Mouse (Mus musculus) testis, postnatal 14 days (tissue): ENCODE data around the gene Armc12.
A peak's percentile ranks its signal among the peaks of the same experiment; 100 is the strongest.

Source experiments
- DNase-seq: peaks from one replicate; pipeline ENCODE4 v3.0.0; 2021; ENCODE audit warnings: low spot score

Armc12 gene

DNA sequence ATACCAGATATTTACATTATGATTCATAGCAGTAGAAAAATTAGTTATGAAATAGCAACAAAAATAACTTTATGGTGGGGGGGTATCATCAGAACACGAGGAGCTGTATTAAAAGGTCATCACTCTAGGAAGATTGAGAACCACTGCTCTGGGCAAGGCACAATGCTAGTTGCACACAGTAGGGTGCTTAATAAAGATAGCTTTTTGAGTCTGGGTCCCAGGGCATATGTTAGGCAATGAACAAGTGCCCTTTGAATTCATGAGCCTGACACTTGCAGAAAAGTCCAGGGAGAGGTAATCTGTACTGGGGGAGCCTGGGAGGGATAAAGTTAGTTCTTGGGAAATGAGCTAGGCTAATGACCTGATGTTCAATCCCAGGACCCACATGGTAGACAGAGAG is 17.3 kb upstream of the Armc12 start:
- no peak for DNase-seq

DNA sequence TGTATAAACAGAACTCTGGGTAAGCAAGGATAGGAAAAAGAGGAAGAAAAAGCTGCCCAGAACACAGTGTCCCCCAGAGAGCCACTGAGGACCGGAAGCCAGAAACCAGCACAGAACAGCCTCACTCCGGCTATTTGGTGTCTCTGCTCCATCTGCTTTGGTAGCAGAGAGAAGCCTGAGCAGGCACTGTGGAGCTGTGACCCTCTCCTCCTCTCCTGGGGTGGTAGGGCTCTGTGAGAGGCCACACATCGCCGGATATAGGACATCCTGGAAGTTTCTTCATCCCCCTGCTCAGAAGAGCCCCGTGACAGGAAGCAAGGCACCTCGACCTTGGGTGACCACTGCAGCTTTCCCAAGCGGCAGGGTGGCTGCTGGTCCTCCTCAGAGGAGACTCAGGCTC is 16.8 kb upstream of the Armc12 start:
- no peak for DNase-seq

GRCm38 (mm10) chr17:28514555-28514954 is 16.1 kb upstream of the Armc12 start:
- no peak for DNase-seq

- peak; percentile 83 for DNase-seq
These were observed 14.9 kb upstream of the Armc12 start for GRCm38 (mm10) chr17:28515431-28516341.

DNA sequence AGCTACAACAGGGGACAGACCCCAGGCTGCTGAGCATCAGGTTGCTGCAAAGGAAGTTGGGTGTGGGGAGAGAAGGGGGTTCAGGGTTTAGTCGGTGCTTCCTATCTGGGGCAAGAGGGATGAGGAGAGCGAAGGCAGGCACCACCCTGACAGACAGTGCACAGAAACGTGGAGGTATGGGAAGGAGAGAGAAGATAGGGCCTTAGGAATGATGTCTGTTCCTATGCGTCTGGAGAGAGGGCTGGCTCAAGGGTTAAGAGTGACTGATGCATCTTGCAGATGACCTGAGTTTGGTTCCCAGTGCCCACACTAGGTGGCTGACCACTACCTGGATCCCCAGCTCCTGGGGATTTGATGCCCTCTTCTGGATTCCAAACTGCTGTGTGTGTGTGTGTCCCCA is 13.7 kb upstream of the Armc12 start:
- no peak for DNase-seq

GRCm38 (mm10) chr17:28517441-28517955 is 13.1 kb upstream of the Armc12 start, which contains the start of gene Fkbp5:
Gene Fkbp5, minus strand, starts transcription at chr17:28517527.
- DNase-seq: peak; percentile 78

DNA sequence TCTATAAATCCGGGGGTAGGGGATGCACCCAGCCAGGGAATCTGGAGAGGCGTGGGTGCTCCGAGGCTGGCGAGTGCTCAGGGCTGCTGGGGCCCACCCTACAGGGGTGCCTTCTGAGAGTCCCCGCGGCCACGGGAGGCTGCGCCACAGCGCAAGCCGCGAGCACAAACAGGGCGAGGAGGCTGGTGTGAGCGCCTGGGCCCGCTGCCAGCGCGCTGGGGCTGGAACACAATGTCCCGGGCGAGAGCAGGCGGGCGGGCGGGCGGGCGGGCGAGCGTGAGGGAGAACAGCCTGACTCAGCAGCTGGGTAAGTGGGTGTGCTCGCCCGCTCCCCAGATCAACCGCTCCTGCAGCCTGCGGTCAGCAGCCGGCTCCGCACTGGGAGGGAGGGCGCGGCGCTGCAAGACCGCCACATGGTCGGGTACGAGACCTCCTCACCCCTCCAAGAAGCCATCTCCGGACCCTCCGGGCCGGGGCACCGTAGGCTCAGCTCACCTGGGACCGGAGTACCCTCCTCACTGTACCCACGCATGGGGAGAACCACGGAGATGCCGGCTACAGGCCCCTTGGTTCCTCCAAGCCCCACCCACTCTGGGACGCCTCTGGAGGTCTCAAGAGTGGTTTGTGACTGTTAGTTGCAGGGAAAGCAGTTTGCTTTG is 12.5 kb upstream of the Armc12 start:
- peak; percentile 88 for DNase-seq

- DNase-seq: no peak
These were observed 12.0 kb upstream of the Armc12 start for GRCm38 (mm10) chr17:28518615-28519071.

GRCm38 (mm10) chr17:28519827-28520226 is 10.8 kb upstream of the Armc12 start:
- DNase-seq: no peak

DNA sequence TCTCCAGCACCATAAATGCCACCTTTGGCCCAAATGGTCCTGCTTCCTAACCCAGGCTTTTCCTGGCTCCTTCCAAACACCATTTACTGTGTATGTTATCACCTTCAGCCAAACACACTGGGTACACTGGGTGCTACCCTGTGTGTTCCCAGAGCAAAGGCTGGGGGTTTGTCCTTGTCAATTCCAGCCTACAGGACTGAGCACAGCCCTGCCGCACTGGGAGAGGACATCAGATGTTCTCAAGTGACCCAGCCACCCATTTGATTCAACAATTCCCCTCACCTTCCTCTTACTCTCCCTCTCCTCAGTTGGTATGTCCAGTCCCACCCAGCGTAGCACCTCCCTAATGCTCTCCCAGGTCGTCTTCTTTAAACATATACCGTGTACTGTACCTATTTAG is 10.0 kb upstream of the Armc12 start:
- no peak for DNase-seq

DNA sequence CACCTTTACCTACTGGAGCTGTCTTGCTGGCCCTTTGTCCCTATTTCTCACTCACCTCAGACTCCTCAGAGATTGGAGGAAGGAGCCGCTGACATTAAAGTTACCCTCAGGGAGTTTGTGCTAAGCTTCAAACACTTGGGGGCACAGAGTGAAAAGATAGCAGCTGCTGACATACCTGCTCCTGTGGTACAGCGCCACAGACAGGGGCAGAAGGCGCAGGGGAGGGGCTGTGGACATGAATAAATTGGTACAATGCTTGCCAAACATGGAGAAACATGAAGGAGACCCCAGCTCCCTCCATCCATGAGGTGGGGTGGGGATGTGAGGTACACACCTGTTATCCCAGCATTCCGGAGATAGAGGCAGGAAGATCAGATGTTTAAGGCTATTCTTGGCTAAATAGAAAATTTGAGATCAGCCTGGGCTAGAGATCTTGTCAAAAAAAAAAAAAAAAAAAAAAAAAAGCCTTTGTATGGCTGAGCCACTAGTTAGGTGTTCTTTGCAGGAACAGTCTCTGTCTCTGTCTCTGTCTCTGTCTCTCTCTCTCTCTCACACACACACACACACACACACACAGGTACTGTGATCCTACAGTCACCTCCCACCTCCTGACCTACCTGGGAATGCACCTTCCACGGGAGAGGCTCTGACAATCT is 9.4 kb upstream of the Armc12 start:
- no peak for DNase-seq

- DNase-seq: no peak
These were observed 8.7 kb upstream of the Armc12 start for GRCm38 (mm10) chr17:28521920-28522319.

- DNase-seq: peak; percentile 87
These were observed 7.8 kb upstream of the Armc12 start for GRCm38 (mm10) chr17:28522623-28523354.

GRCm38 (mm10) chr17:28523355-28524008 is 7.1 kb upstream of the Armc12 start:
- DNase-seq: no peak

DNA sequence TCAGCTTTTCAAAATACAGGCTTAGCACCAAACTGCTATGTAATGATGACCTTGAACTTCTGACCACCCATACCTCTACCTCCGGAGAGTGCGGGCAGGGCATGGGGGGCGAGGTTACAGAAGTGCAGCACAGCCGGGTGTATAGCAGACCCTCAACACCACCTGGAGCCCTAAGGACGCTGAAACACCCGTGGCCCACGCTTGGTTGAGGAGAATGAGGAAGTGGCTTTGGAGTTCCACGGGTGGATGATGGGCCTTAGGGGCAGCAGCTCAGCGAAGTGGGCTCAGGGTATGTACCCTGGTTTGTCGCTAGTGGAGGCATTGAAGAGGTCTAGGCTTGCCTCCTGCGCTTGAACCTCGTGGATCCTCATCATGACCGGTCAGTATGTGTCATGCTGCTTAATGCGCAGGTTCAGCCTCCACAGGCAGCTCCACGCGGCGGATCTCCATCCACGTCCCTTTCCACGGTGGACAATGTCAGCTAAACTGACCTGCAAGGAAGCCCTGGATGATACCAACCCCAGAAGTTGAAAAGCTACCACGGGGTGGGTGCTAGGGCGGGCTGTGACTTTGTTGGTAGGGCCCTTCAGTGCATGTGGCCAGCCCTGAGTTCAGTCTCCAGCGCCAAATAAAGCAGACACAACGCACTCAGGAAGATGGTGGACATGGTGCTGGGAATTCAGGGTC is 6.5 kb upstream of the Armc12 start:
- DNase-seq: no peak

DNA sequence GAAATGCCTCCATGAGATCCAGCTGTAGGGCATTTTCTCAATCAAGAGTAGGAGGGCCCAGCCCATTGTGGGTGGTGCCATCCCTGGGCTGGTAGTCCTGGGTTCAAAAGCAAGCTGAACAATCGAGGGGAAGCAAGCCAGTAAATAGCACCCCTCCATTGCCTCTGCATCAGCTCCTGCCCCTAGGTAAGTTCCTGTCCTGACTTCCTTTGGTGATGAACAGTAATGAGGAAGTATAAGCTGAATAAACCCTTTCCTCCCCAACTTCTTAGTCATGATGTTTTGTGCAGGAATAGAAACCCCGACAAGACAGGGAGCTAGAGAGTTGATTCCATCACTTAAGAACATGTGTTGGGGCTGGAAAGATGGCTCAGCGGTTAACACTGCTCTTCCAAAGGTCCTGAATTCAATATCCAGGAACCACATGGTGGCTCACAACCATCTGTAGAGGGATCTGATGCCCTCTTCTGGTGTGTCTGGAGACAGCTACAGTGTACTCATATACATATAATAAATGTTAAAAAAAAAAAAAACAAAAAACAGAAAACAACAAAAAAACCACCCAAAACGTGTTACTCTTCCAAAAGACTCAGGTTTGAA is 5.7 kb upstream of the Armc12 start:
- no peak for DNase-seq

DNA sequence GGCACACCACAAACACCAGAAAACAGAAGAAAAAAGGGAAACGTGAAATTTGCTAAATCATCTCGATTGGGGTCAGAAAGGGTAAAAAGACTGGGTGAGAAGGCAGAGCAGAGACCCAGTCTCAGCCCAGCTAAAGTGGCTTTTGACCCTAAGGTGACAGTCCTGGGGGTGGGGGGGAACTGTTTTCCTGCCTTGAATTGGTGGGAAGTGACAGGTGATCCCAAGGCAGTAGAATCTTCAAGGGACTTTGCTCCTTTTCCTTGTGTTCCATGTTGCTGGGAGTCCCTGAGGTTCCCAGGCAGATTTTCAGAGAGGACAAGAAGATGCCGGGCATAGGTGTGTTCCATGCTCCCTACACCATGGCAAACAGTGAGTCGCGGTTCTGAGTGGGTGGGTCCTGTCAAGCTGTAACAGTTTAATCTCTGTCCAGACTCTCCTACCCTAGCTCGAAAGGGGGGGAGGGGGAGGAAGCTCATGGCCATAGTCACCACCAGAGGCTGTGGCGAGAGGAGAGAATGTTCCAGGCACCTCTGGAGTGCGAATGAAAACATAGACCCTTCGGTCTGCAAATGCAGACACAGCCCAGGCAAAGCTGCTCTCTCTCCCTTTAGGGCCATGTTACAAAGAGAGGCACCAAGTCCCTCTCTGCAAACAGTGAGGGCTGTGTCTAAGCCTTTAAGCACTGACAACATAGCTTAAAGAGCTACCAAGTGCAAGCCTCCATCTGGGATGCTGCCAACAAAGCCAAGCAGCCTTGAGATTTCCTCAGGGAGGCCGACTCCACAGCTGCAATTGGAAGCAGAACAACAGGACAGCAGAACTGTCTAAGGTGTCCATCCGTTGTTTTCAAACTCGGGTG is 3.2 kb upstream of the Armc12 start:
- DNase-seq: peak; percentile 47

- peak; percentile 74 for DNase-seq
These were observed 2.6 kb upstream of the Armc12 start for GRCm38 (mm10) chr17:28528043-28528351.

DNA sequence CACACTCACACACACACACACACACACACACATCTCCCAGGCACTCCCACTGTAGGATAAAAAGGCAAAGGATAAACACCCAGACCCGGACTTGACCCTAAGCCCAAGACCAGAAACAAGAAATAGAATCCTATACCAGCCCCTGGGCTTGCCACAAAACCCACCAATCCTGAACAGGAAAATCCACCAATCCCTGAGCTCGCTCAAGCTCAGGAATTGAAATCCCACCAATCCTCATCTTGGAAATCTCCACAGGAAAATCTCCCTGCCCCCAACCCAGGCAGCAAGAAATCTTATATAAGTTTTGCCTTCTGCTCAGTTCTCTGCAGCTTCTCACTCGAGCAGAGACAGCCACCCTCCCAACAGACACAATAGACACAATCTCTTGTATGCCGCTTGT is 1.5 kb upstream of the Armc12 start:
- no peak for DNase-seq
